Mouse (Mus musculus): ENCODE measurements around the gene 4930469K13Rik.

DNA sequence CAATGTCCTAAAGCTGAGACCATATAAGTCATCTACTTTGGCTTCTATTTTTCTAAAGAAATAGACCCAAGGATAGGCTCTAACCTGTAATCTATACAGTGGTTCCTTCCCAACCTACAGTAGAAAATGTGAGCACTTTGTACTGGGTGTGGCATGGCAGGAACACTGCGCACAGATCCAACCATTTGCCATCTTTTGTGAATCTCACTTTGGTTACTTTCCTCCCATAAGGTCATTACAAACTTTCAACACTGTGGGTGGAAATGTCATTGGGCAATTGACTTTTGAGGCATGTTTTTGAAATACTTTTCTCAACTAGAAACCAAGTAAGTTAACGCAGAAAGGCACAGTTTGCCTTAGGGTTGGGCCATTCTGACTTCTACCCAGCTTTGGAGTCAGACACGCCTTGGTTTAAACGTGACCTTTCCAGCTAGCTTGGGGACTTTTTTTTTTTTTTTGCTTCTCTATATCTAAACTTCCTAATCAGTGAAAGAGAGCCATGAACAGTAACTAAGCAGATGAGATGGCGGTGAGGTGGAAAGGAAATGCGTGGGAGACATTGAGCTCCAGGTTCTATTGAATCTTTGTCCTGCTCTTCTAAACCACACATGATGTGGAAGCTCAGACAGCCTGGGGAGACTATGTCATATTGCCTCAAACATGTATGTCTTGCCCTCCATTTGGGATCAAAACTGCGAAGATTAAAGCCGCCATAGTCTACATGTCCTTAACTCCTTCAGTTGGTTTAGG lies 49.8 kb downstream of the 4930469K13Rik start:
- TF ChIP-seq GATA1 (IDR thresholded peaks at IDR 0.05; ENCODE audit: borderline replicate concordance, low read length), result no peak
- no peak for TF ChIP-seq FLI1 (IDR thresholded peaks at IDR 0.05; ENCODE audit: low read length)
